Mouse (Mus musculus): ENCODE measurements around the gene P2ry6.
A peak's percentile ranks its signal among the peaks of the same experiment; 100 is the strongest.

P2ry6 gene

GRCm38 (mm10) chr7:100990636-100991311 is 16.3 kb upstream of the P2ry6 start:
- no peak for DNase-seq (ENCODE audit: low spot score in 2 of 2)

GRCm38 (mm10) chr7:100988092-100988491 is 13.6 kb upstream of the P2ry6 start:
- peak; percentile 39 to 47 for DNase-seq (ENCODE audit: low spot score in 2 of 2)

DNA sequence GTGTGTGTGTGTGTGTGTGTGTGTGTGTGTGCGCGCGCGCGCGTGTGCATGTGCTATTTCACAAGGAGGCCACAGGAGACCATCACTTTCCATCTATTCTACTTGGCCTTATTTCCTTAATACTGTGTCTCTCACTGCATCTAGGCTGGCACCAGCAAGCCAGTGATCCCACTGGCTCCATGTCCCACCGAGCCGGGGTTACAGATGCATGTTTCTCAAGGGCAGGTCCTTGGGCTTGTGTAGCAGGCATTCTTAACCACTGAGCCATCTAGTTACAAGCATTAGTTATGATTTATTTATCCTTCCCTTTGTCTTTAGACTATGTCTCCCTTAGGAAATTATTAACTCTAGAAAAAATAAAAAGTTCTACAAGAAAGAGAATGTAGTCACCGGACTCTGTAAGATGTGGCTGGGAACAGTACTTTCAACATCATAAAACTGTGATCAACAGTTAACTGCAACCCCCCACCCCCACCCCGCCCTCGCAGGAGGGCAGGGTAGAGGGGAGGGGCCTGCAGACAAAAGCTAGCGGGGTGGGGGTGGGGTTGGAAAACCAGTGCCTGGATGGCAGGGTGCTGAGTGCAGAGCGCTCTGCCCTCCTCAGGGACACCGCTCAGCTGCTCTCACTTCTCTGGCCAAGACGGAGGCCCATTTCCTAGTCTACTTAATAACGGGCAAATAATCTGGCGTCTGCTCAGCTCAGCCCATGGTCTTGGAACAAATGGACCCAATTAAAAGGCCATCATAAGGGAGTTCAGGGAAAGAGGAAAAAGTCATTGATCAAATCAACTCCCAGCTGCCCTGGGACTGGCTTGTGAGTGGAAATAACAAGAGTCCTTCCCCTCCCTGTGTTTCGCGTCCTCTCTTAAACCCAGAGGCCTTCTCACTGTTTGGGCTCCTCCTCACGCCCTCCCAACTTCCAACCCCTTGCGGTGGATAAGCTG is 10.3 kb upstream of the P2ry6 start:
- no peak for DNase-seq (ENCODE audit: low spot score in 2 of 2)

DNA sequence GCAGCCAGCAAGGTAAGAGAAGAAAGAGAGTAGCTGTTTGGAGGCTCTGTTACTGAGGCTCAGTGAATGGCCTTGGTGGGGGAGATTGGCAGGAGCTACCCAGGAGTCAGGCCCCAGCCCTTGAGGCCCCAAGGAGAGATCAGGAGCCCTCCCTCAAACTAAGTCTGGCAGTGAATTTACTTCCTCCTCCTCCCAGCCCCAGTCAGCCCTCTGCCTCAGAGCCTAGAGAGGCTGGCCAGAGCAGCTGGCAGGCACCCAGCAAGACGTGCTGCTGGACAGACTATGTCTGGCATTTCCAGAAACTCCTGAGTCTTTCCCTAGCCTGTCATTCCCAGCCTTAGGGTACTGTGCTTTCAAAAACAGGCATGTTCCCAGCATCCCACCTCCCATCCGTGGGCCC is 4.7 kb upstream of the P2ry6 start:
- no peak for DNase-seq (ENCODE audit: low spot score in 2 of 2)

DNA sequence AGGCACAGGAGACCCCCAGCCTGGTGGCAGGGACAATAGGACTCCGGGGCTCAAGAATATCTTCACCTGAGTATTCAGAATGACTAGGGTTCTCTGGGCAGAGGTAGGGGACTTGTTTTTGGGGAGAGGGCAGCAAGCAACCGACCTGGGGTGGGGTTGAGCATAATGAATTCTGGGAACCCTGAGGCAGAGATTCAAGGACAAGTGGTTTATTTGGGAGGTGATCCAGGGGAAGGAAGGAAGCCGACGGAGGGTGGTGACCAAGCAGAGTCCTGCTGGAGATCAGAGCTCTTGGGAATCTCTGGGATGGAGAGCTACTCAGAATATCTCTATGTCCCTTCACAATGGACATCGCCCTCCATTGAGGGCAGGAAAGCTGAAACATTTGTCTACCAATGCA is 3.7 kb upstream of the P2ry6 start:
- no peak for DNase-seq (ENCODE audit: low spot score in 2 of 2)

- no peak for DNase-seq (ENCODE audit: low spot score in 2 of 2)
These were observed 1.6 kb downstream of the P2ry6 start for GRCm38 (mm10) chr7:100972875-100973274.

GRCm38 (mm10) chr7:100968874-100969659 is 5.4 kb downstream of the P2ry6 start:
- no peak for DNase-seq (ENCODE audit: low spot score in 2 of 2)

GRCm38 (mm10) chr7:100968376-100968775 is 6.1 kb downstream of the P2ry6 start:
- DNase-seq (ENCODE audit: low spot score in 2 of 2), result no peak

DNA sequence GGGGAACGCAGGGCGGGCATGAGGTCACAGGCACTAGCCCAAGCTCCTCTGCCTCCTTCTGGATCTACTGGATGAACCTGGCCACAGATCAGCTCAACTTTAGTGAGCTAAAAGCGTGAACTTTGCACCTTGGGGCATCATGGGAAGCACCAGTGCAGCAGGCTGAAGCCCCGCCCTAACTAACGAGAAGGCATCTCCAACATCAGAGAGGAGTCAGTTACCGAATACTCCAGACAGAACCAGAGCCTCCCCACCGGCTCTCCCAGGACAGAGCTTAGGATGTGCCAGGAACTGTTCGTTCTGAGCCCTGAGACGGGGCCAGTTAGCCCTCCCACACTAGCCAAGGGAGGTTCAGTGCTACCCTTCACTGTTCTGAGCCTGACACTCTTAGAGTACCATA is 6.6 kb downstream of the P2ry6 start:
- no peak for DNase-seq (ENCODE audit: low spot score in 2 of 2)

DNA sequence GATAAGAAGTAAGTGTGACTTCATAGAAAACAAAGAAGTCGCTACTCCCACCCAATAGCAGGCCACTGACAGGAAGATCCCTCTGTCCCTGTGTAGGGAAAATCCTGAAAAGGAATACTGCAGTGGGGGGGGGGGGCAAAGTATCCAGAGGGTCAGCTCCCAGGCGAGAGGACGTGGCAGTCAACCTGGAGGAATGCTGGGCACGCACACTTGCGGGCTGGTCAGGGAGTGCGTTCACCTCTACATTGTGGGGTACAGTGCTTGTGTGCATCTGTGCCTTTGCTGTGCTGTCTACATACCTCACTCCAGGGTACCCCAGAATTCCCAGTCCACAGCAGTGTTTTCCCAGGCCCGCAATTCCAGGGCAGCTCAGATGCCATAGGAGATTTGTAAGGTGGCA is 8.4 kb downstream of the P2ry6 start:
- no peak for DNase-seq (ENCODE audit: low spot score in 2 of 2)

GRCm38 (mm10) chr7:100965079-100965478 is 9.4 kb downstream of the P2ry6 start:
- no peak for DNase-seq (ENCODE audit: low spot score in 2 of 2)

DNA sequence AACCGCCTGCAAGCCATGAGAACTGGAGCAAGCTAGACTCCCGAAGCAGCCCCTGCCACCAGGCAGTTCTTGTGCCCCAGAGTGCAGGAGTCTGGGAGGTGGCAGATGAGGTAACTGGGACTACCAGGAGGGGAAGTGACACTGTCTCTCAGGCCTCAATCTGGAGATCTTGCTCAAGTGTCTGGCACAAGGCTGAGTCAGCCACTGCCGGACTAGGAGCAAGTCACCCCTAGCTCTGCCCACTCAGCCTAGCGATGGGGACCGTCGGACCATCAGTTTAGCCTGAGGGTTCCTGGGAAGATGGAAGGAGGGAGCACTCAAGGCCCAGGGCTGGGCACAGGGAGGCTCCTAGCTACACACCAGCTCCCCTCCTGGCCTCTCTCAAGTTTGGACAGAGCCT is 10.2 kb downstream of the P2ry6 start:
- DNase-seq (ENCODE audit: low spot score in 2 of 2), result no peak

DNA sequence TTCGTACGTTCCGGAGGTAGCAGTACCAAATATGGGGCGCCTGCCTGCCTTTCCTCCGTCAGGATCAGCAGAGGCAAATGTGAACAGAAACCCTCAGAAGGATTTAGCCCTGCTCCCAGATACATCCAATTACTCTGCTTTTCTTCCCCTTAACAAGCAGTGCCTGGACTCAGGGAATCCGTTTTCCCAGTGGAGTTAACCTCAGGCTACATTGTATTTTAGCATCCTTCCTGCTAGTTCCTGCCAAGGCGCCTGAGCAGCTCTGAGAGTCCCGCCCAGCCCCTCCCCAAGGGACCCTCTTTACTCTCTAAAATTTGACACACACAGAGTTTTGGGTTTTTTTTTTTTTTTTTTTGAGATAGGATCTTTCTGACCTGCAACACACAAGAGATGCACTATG is 11.1 kb downstream of the P2ry6 start:
- DNase-seq (ENCODE audit: low spot score in 2 of 2), result no peak

- no peak for DNase-seq (ENCODE audit: low spot score in 2 of 2)
These were observed 13.3 kb downstream of the P2ry6 start for GRCm38 (mm10) chr7:100961146-100961545.

DNA sequence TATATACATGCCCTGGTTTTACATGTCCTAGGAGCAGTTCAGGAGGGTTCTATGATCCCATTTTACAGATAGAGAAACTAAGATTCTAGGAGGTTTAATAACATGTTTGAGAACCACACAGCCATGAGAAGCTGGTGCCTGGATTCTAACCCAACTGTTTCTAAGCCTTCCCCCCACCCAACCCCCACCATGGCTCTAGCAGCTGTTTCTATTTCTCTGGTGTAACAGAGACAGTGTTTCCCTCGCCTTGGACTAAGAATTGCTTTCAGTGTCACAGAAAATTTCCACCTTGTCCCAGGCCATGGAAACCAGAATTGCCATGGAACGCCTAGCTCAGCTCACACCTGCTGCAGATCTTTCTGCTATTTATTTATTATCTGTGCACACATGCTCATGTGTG is 14.0 kb downstream of the P2ry6 start:
- DNase-seq (ENCODE audit: low spot score in 2 of 2), result no peak

DNA sequence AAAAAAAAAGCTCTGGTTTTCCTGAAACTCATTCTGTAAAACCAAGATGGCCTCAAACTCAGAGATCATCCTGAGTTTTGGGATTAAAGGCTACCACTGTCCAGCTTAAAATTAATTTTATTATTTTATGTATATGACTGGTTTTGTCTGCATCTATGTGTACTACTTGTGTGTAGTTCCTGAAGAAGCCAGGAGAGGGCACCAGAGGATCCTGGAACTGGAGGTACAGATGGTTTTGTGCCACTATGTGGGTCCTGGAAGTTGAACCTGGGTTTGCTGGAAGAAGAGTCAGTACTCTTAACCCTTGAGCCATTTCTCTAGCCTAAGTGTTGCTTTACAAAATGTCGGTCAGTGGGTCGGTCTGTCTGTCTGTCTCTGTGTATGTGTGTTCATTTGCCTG is 16.0 kb downstream of the P2ry6 start:
- DNase-seq (ENCODE audit: low spot score in 2 of 2), result no peak

DNA sequence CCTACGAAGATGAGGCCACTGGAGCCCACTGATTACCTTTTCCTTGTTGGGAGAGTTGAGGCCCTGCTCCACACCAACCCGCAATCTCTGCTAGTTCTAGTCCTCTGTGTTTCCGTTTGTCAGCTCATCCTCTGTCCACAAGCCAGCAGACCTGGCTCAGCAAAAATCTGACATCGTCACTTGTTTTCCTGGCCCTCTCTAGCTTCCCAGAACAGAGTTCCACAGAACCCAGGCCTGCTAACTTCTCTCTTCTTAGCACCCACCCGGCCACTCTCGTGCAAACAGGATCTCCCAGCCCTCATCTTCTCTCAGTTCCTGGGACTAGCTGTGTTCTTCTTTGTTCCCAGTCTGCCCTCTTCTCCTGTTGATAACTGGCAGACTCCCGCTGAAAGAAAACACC is 21.8 kb downstream of the P2ry6 start:
- DNase-seq (ENCODE audit: low spot score in 2 of 2), result no peak

GRCm38 (mm10) chr7:100951903-100952302 is 22.5 kb downstream of the P2ry6 start:
- no peak for DNase-seq (ENCODE audit: low spot score in 2 of 2)

DNA sequence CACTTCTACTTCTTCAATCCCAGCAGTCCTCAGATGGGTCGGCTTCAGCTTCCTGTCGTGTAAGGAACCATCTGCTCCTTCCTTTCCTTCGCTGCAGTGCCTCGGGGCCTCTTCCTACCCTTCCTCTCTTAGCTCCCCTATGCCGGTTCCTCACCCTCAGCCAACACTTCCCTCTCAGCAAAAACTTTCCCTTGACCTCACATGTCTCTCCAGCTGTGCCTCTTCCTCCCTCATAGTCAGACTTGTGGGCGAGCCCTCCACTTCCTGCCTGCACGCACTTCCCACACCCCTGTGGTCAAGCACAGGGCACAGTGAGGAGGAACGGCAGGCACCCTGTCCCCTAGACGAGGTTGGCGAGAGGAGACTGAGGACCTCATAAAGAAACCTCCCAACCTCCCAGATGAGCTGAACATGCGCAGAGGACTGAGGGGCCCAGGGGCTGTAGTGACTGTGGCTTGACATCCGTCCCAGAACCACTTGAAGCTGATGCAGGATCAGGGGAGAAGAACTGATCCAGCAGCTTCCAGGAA is 23.9 kb downstream of the P2ry6 start:
- no peak for DNase-seq (ENCODE audit: low spot score in 2 of 2)

DNA sequence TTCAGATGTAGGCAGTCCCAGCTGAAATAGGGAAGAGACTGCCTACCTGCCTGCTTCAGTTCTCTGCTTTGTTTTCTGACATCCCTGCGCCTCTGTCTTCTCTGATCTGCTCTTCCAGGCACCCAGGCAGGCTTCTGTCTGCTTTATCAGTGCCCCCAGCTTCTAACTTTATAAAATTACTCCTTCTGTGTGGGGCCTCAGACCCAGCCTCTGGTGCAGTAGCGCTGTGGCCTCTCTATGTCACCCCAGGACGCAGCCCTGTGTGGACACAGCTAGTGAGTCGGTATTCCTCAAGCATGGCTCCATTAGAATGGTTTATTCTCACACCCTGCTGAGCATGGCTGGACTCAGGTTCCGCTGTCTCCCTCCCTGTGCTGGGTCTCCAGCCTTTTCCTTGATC is 24.4 kb downstream of the P2ry6 start:
- no peak for DNase-seq (ENCODE audit: low spot score in 2 of 2)

DNA sequence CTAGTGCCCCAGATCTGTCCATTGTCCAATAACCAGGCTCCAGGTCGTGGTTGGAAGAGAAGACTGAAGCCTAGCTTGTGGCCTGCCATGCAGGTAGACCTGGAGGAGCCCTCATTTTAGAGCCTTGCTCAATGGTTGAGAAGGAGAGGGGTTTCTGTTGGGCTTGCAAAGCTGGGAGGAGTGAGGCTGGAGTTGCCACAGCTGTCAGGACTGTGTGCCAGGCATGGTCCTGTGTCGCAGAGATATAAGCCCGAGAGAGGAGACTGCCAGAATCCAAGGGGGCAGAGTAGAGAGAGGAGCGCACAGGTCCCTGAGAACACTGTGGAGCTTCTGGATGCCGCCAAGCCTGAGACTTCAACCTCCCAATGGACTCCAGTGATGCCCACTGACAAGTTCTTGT is 29.7 kb downstream of the P2ry6 start:
- no peak for DNase-seq (ENCODE audit: low spot score in 2 of 2)

- DNase-seq (ENCODE audit: low spot score in 2 of 2), result no peak
These were observed 30.1 kb downstream of the P2ry6 start for GRCm38 (mm10) chr7:100944306-100944705.
